Mouse (Mus musculus) ES-E14 (cell line): Measurements from ENCODE around the gene Pah.

Experiments
- CHD2 ChIP-seq: IDR thresholded peaks from 2 replicates; pipeline ENCODE4 v1.6.1; 2014; ENCODE audit warnings: mild to moderate bottlenecking, low read depth, low read length, inconsistent platforms
- MAFK ChIP-seq: IDR thresholded peaks from 2 replicates; pipeline ENCODE4 v1.6.1; 2014; ENCODE audit warnings: mild to moderate bottlenecking, low read depth, low read length, inconsistent platforms; ENCODE audit not compliant: insufficient read depth
- ZNF384 ChIP-seq: IDR thresholded peaks from 2 replicates; pipeline ENCODE4 v1.6.1; 2012; ENCODE audit warnings: low read depth, low read length, inconsistent platforms

- TF ChIP-seq CHD2: no peak
- no peak for TF ChIP-seq MAFK
- no peak for TF ChIP-seq ZNF384
Observed at GRCm38 (mm10) chr10:87491485-87492040, 30.0 kb upstream of the Pah start.
